Mouse (Mus musculus) bone marrow macrophage, adult 2 months (primary cell): Measurements from ENCODE around the gene Ptgds.

Source experiments
- CTCF ChIP-seq: IDR thresholded peaks from 2 replicates; pipeline ENCODE4 v1.5.1; 2012; ENCODE audit warnings: low read depth, mild to moderate bottlenecking, low read length, moderate library complexity
- POLR2A ChIP-seq: IDR thresholded peaks from 2 replicates; pipeline ENCODE4 v1.6.1; 2012; ENCODE audit warnings: mild to moderate bottlenecking, low read depth, low read length, borderline replicate concordance

DNA sequence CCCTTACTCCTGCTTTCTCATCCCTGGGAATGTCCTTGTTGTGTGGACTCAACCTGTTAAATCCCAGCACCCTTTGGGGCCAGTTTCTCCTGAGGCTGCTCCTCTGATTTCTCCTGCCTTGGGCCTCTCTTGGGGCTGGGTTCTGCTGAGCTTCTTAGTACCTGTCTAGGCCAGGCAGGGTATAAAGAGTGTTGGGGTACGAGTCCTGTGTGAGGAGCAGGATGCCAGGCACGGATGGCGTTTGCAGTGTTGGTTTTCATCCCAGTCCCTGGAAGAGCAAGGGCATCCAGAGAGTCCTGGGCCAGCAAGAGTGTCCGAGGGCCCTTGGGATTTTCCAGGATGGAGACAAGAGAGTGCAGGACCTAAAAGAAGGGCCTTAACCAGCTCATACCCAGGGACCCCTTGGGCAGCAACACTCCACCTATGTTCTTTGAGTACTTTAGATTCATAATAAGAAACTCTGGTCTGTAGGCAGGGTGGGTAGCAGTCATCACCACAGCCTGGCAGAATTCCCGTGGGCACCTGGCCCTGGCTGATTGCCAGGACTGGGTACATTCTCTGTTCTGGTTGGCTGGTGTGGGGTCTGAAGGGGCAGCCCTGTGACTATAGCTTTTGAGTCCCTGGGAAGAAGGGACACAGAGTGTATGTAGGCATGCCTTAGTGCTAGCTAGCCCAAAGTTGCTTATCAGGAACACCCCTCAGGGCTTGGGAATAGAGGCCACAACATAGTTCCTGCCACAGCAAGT, 40.2 kb downstream of the Ptgds start:
- TF ChIP-seq POLR2A (no peak), CTCF (no peak)
